Mouse (Mus musculus) adrenal gland, postnatal 4 days (tissue): ENCODE data around the gene Gm20896. TPM values are rescaled to one million over a fixed set of nuclear protein-coding genes. Genes with fewer than 3 reads are reported as not detected.
"Not testable (repeated sequence)": the region's sequence is repeated elsewhere in the genome, so short reads cannot be mapped to it uniquely, and the experiment has no call there.

Experiments
- DNase-seq, 2 experiments: peaks; one replicate each; pipeline ENCODE4 v3.0.0; 2021 to 2022; ENCODE audit warnings: low spot score in 2 of 2, mixed read lengths in 2 of 2
- long read RNA-seq, 2 experiments: library from polyadenylated mRNA; stranded (forward); transcript quantifications; one replicate each; pipeline ENCODE4 v2.0.0; 2021
- total RNA-seq, 2 experiments: library from RNA; stranded (reverse); gene quantifications; 2 replicates each; pipeline ENCODE4 v1.2.3; 2021

Gene Gm20896
- not detected for total RNA-seq
- long read RNA-seq, experiment 1, result 0 reads
- long read RNA-seq, experiment 2, result 0 reads

DNA sequence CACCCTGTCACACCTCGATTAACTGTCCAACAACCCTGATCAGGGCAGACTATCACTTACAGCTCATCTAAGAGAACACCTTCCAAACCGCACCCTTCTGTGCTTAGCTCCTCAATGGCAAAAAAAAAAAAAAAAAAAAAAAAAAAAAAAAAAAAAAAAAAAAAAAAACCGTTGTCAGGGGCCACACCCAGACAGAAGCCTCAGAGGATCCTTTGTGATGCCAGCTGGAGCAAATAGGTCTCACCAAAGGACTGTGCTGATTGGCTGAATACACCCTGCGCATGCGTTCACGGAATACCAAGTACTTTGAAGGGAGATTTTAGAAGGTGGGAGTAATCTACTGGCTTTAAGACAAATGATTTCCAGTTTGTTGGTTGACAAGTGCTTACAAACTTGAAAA lies at the start of gene Gm20896:
Gene Gm20896, minus strand, starts transcription at position 101 of the 400 bp plus-strand sequence.
- DNase-seq, result not testable (repeated sequence)
